Mouse (Mus musculus) neural tube, embryonic 15.5 days (tissue): Measurements from ENCODE around the gene Ifng. TPM values are rescaled to one million over a fixed set of nuclear protein-coding genes. Genes with fewer than 3 reads are reported as not detected.
"Not testable (repeated sequence)": the region's sequence is repeated elsewhere in the genome, so short reads cannot be mapped to it uniquely, and the experiment has no call there.

ENCODE experiments used
- ATAC-seq: fragments of 200-750 bp; cut with Nextera tagmentation; 2 replicates; pipeline ENCODE4 v1.8.0; 2017; ENCODE audit warnings: mild to moderate bottlenecking, moderate TSS enrichment, moderate library complexity; ENCODE audit not compliant: low FRiP score
- H3K27ac ChIP-seq: fragments of 300-500 bp; sonication (generic); replicated peaks from 2 replicates; pipeline ENCODE4 v1.5.1; 2015; ENCODE audit warnings: mild to moderate bottlenecking, inconsistent platforms
- H3K27me3 ChIP-seq: fragments of 300-500 bp; sonication (generic); replicated peaks from 2 replicates; pipeline ENCODE4 v1.6.1; 2015; ENCODE audit warnings: inconsistent platforms
- H3K36me3 ChIP-seq: fragments of 300-500 bp; sonication (generic); 2 replicates; pipeline ENCODE4 v1.6.1; 2015; ENCODE audit warnings: inconsistent platforms
- H3K4me1 ChIP-seq: fragments of 300-500 bp; sonication (generic); 2 replicates; pipeline ENCODE4 v1.6.1; 2015; ENCODE audit warnings: inconsistent platforms
- H3K4me2 ChIP-seq: fragments of 300-500 bp; sonication (generic); 2 replicates; pipeline ENCODE4 v1.6.1; 2015; ENCODE audit warnings: inconsistent platforms, mild to moderate bottlenecking, moderate library complexity
- H3K4me3 ChIP-seq: fragments of 300-500 bp; sonication (generic); replicated peaks from 2 replicates; pipeline ENCODE4 v1.5.1; 2015; ENCODE audit warnings: mild to moderate bottlenecking, inconsistent platforms
- H3K9ac ChIP-seq: fragments of 300-500 bp; sonication (generic); replicated peaks from 2 replicates; pipeline ENCODE4 v1.6.1; 2015; ENCODE audit warnings: mild to moderate bottlenecking, inconsistent platforms
- H3K9me3 ChIP-seq: fragments of 300-500 bp; sonication (generic); replicated peaks from 2 replicates; pipeline ENCODE4 v1.6.1; 2016; ENCODE audit warnings: inconsistent platforms
- WGBS: fragments of 180-500 bp; shearing (Covaris S2); methylation state at CpG from one replicate; pipeline ENCODE4 v1.1.7; 2015; ENCODE audit warnings: mixed read lengths; 5-methylcytosine and 5-hydroxymethylcytosine counted together
- polyA plus RNA-seq: library from polyadenylated mRNA; unstranded; fragments of >200 nt; fragmentation: Nextera tagmentation; extraction: Ambion mirVana; gene quantifications from 2 replicates; pipeline ENCODE4 v1.2.1, GENCODE M21; 2015

Ifng gene
- polyA plus RNA-seq, 1 experiment from 2014 or later, result not detected

DNA sequence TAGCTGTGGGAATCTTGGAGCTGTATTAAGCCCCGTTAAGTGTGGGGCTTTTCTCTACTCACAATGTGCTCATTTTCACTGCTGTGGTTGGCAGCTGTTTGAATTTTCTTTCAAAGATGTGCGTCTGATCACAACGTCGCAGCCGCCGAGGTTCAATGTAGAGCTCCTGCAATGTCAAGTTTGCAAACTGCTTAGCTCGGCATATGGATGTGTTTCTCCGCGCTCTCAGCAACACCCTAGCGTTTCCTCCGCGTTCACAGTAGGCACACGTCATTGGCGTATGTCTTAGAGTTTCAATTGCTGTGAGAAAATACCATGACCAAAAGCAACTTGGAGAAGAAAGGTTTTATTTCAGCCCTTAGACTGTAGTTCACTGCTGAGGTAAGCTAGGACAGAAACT is 5.1 kb downstream of the Ifng start:
- H3K27me3 ChIP-seq, result no peaks in the 10 kb centered on the region
- H3K4me1 ChIP-seq, result 0 out of 2 replicates have a peak, but pooled peaks cover 2% of the 10 kb centered on the region
- no peak for ATAC-seq
- H3K9me3 ChIP-seq, result no peaks in the 10 kb centered on the region
- H3K27ac ChIP-seq, result no peak overlapping the region
- peak overlapping the region; percentile 19 for H3K4me2 ChIP-seq
- H3K36me3 ChIP-seq, result no peaks in the 10 kb centered on the region
- H3K4me3 ChIP-seq, result no peak overlapping the region
- H3K9ac ChIP-seq, result no peak overlapping the region
- WGBS, result 62% methylated on average over 14 of the region's 14 CpGs

- Histone ChIP-seq H3K4me2 (no peak overlapping the region), H3K9me3 (no peaks in the 10 kb centered on the region), H3K4me1 (no peaks in the 10 kb centered on the region), H3K4me3 (no peak overlapping the region), H3K27me3 (no peaks in the 10 kb centered on the region), H3K36me3 (no peaks in the 10 kb centered on the region), H3K27ac (no peak overlapping the region), H3K9ac (no peak overlapping the region)
- 83% methylated on average over 2 of the region's 2 CpGs for WGBS
- no peak for ATAC-seq
These were observed 10.9 kb downstream of the Ifng start for GRCm38 (mm10) chr10:118451747-118452146.

DNA sequence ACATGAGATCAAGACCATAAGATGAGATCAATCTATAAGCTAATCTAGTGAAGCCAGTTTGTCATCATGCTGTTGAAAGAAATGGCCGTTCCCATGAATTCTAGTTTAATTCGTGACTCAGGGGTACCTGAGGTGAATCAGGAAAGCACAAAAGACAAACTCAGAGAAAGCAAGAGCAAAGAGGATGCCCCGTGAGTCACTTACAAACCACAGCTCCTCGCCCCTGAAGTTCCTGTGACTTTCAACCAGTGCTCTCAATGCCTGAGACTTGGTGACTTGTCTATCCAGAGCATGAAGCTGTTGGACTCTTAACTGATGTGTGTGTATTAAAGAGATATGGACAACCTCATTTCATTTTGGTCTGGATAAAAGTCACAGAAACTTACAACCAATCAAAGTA is 17.9 kb downstream of the Ifng start:
- Histone ChIP-seq H3K4me1 (no peaks in the 10 kb centered on the region), H3K36me3 (no peaks in the 10 kb centered on the region), H3K27ac (no peak overlapping the region), H3K4me2 (no peak overlapping the region), H3K9ac (no peak overlapping the region), H3K4me3 (no peak overlapping the region), H3K27me3 (no peaks in the 10 kb centered on the region), H3K9me3 (no peaks in the 10 kb centered on the region)
- 90% methylated on average over 4 of the region's 4 CpGs for WGBS
- no peak for ATAC-seq

DNA sequence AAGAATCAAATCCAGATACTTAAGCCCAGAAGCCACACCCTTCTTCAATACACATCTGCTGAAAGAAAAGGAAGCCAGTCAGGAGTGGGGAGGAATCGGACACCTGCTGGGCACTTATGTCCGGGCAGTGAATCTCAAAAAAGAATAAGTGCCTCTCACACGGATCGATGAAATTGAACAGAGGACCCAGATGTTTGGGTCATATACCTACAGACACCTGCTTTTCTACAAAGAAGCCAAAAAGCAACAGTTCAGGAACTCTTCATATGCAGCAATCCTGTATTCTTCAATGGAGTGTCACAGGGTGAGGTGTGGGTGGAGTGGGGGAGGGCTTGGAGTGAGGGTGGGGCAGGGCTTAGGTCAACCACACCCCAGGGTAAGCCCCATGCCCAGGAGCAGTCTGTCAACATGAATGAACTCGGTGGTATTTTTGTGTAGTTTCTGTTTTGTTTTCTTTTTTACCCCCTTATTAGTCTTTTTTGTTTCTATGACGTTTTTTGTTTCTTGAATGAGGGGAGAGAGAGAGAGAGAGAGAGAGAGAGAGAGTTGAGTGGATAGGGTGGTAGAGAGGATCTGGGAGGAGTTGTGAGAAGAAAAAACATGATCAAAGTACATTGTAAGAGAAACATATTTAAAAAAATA is 20.4 kb downstream of the Ifng start:
- no peak overlapping the region for H3K27ac ChIP-seq
- no peaks in the 10 kb centered on the region for H3K4me1 ChIP-seq
- no peak overlapping the region for H3K9ac ChIP-seq
- ATAC-seq, result no peak
- no peak overlapping the region for H3K4me3 ChIP-seq
- H3K27me3 ChIP-seq, result no peaks in the 10 kb centered on the region
- no peaks in the 10 kb centered on the region for H3K36me3 ChIP-seq
- H3K9me3 ChIP-seq, result no peaks in the 10 kb centered on the region
- no peak overlapping the region for H3K4me2 ChIP-seq
- WGBS, result 53% methylated on average over 6 of the region's 6 CpGs

DNA sequence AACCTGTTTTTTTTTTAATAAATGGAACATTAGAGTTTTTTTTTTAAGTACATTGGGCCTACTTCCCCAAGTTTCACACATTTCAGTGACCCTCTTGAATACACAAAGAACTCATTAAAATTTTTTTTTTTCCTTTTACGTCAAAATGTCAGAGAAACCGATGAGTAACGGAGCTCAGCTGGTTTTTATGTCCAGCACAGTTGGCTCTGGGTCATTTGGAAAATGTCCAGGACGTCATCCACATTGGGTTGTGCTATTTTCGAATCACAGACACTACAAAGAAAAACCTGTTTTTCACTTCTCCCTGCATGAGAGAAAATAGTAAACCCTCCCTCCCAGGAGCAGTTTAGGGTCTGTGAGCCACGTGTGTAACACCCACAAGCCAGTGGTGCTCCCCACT is 25.6 kb downstream of the Ifng start:
- Histone ChIP-seq H3K9me3 (no peaks in the 10 kb centered on the region), H3K36me3 (no peaks in the 10 kb centered on the region), H3K4me2 (no peak overlapping the region), H3K4me3 (no peak overlapping the region), H3K9ac (no peak overlapping the region), H3K4me1 (no peaks in the 10 kb centered on the region), H3K27me3 (no peaks in the 10 kb centered on the region), H3K27ac (no peak overlapping the region)
- 44% methylated on average over 6 of the region's 6 CpGs for WGBS
- no peak for ATAC-seq

DNA sequence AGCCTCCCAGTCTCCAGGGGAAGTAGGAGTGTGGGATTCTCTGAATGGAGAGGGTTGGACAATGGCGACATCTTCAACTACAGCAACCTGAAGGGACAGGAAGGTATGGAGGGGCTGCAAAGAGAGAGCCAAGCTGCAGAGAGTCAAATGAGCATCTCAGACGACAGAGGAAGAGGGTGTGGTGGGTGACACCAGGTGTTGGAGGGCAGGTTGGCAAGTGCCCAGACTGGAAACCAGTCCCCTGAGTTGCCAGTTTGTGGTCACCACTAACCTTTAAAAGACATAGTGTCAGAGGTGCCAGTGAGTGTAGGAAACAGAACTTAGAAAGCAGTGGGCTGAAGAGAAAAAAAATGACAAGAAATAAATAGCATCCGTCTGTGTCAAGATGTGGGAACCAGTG is 28.2 kb downstream of the Ifng start:
- no peak overlapping the region for H3K9ac ChIP-seq
- H3K4me1 ChIP-seq, result no peaks in the 10 kb centered on the region
- ATAC-seq, result no peak
- no peaks in the 10 kb centered on the region for H3K9me3 ChIP-seq
- H3K36me3 ChIP-seq, result no peaks in the 10 kb centered on the region
- no peak overlapping the region for H3K4me3 ChIP-seq
- H3K27me3 ChIP-seq, result no peaks in the 10 kb centered on the region
- WGBS, result 89% methylated on average over 3 of the region's 3 CpGs
- no peak overlapping the region for H3K27ac ChIP-seq
- no peak overlapping the region for H3K4me2 ChIP-seq

DNA sequence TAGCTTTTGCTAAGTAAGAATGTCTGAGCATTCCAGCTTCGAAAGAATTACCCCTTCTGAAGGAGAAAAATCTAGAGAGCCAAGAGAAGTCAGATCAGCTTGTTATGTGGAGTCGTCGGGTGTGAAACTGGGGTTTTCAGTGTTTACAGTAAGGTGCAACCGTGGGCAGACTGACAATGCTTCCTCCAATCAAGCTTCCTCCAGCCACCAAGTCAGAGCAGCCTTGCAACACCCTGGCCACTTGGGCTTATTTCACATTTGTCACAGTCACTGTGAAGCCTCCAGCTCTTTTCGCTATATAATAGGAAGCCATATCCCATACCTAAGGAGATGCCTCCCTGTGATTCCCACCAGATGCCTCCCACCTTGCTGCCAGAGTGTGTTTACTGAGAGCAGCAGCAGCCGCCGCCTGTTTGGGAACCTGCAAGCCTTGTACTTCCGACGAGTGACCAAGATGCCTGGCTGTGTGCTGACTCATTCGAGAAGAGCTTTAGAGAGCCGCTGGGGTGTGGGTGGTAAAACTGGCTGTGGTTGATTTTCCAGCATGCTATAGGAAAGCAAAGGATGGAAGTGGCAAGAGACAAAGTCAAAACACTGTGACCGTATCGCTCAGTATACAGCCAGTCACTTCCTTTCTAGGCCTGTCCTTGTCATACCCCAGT is 29.6 kb downstream of the Ifng start:
- Histone ChIP-seq H3K4me3 (no peak overlapping the region), H3K27me3 (no peaks in the 10 kb centered on the region), H3K36me3 (no peaks in the 10 kb centered on the region), H3K27ac (no peak overlapping the region), H3K4me1 (no peaks in the 10 kb centered on the region), H3K9ac (no peak overlapping the region), H3K9me3 (no peaks in the 10 kb centered on the region), H3K4me2 (no peak overlapping the region)
- 82% methylated on average over 13 of the region's 13 CpGs for WGBS
- ATAC-seq, result no peak

DNA sequence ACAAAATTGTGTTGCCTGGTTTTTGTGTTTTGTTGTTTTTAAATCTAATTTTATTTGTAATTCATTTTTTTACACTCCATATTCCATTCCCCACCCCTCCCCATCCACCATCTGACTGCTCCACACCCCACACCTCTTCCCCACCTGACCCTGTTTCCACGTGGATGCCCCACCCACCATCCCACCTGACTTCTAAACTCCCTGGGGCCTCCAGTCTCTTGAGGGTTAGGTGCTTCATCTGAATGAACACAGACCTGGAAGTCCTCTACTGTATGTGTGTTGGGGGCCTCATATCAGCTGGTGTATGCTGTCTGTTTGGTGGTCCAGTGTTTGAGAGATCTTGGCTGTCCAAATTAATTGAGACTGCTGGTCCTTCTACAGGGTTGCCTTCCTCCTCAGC is 32.0 kb downstream of the Ifng start:
- 90% methylated on average over 1 of the region's 1 CpGs for whole genome bisulfite sequencing
- not testable (repeated sequence) for H3K27me3 ChIP-seq, ATAC-seq

DNA sequence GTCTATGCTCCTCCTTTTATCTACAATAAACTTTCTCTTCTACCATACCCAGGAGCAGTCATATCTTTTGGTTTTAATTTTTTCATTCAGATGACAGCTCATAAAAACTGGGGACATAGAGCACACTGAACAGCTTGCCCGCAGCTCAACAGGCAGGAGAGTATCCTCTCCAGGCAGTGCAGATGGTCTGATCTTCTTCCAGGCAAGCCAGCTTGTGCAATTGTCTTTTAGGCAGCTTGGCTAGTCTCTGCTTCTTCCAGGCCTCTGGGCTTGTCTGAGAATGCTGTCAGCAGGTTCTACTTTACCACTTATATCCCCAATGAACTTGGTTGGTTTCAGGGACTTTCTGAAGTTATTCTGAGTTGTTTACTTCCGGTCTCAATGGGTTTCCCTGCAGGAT is 35.9 kb downstream of the Ifng start:
- H3K9ac ChIP-seq, result no peak overlapping the region
- ATAC-seq, result no peak
- no peaks in the 10 kb centered on the region for H3K36me3 ChIP-seq
- H3K4me1 ChIP-seq, result no peaks in the 10 kb centered on the region
- WGBS, result 89% methylated on average over 2 of the region's 2 CpGs
- no peak overlapping the region for H3K4me2 ChIP-seq
- H3K4me3 ChIP-seq, result no peak overlapping the region
- H3K9me3 ChIP-seq, result no peaks in the 10 kb centered on the region
- H3K27me3 ChIP-seq, result no peaks in the 10 kb centered on the region
- H3K27ac ChIP-seq, result no peak overlapping the region

More for the DNA sequence above, 32.0 kb downstream of the Ifng start:
- H3K4me1 ChIP-seq, H3K9ac ChIP-seq, H3K4me3 ChIP-seq, H3K9me3 ChIP-seq, H3K4me2 ChIP-seq, H3K27ac ChIP-seq, H3K36me3 ChIP-seq: not testable (repeated sequence)

DNA sequence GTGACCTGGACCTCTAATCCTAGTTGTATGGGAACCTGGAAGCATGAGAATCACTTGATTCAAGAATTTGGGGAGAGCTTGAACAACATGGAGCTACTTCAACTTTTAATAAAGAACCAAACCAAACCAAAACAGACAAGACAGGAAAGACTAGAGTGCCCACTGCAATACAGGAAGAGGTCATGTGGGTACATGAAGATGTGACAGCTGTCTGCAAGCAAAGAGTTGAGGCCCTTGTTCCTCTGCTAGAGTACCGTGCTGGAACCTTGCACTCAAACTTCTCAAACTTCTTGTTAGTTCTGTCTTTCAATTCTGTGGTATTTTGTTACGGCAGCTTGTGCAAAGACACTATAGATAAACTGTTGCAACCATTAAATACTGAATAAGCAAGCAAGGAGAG is 36.5 kb downstream of the Ifng start:
- Histone ChIP-seq H3K4me1 (no peaks in the 10 kb centered on the region), H3K4me2 (no peak overlapping the region), H3K27ac (no peak overlapping the region), H3K4me3 (no peak overlapping the region), H3K9me3 (no peaks in the 10 kb centered on the region), H3K36me3 (no peaks in the 10 kb centered on the region), H3K27me3 (no peaks in the 10 kb centered on the region), H3K9ac (no peak overlapping the region)
- 92% methylated on average over 2 of the region's 2 CpGs for WGBS
- ATAC-seq, result no peak

DNA sequence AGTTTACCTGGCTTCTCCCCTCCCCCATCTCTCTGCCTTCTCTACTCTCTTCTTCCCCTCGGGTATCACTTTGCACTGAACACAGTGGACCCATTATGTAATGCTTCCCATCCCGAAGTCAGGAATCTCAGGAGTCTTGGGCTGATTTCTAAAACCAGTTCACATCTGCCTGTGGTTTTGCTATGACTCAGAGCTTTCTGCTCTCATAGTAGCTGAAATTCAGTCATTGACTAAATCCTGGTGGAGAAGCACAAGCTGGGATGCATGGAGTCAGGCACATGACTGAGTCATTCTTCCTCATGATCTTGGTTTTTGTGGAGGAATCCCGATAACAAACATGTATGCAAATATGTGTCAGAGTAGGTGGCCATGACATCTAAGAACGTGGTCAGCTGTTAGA is 38.4 kb downstream of the Ifng start:
- WGBS, result 87% methylated on average over 4 of the region's 4 CpGs
- no peak for ATAC-seq
- H3K27ac ChIP-seq, result no peak overlapping the region

GRCm38 (mm10) chr10:118480118-118480517 is 39.3 kb downstream of the Ifng start:
- Histone ChIP-seq H3K27ac (no peak overlapping the region), H3K4me2 (no peak overlapping the region), H3K36me3 (no peaks in the 10 kb centered on the region), H3K4me1 (no peaks in the 10 kb centered on the region), H3K9ac (no peak overlapping the region), H3K27me3 (no peaks in the 10 kb centered on the region), H3K4me3 (no peak overlapping the region), H3K9me3 (no peaks in the 10 kb centered on the region)
- 96% methylated on average over 5 of the region's 5 CpGs for WGBS
- no peak for ATAC-seq

More for the DNA sequence above, 38.4 kb downstream of the Ifng start:
- no peak overlapping the region for H3K4me2 ChIP-seq
- no peaks in the 10 kb centered on the region for H3K27me3 ChIP-seq
- no peaks in the 10 kb centered on the region for H3K9me3 ChIP-seq
- H3K9ac ChIP-seq, result no peak overlapping the region
- no peaks in the 10 kb centered on the region for H3K4me1 ChIP-seq
- H3K36me3 ChIP-seq, result no peaks in the 10 kb centered on the region
- H3K4me3 ChIP-seq, result no peak overlapping the region
